Mouse (Mus musculus): ENCODE measurements around the gene Tmem81.

DNA sequence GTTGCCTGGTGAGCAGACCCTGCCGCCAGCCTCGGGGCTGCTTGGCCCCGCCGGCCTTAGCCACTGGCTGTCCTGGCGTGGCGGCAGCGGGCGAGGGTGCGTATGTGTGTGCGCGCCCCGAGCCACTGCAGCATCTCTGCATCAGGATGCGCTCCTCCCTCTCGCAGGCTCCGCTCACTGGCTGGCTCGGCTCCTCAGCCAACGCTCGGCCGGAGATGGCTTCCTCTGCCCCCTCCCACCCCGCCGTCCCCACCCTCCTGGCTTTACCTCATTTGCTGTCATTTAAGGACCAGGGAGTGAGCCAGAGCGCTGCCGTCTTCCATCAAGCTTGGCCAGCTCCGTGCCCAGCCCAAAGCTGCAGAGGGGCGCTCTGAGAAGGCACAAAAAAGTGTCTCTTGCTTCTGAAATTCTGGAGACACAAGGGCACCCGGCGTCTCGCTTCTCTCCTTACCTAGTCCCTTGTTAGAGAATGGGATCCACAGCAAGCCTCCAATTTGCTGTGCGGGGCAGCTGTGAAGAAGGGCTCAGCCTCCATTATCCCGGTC is 36.8 kb downstream of the Tmem81 start, which contains the start of gene Cntn2:
- TF ChIP-seq CTCF (IDR thresholded peaks at IDR 0.05; ENCODE audit: insufficient read depth, low read length) = no peak
- TF ChIP-seq POLR2A (IDR thresholded peaks at IDR 0.05; ENCODE audit: borderline replicate concordance, extremely low read depth, low read depth, low read length) = no peak

Measured in lung, adult 2 months (tissue).